In the genomic region with DNA sequence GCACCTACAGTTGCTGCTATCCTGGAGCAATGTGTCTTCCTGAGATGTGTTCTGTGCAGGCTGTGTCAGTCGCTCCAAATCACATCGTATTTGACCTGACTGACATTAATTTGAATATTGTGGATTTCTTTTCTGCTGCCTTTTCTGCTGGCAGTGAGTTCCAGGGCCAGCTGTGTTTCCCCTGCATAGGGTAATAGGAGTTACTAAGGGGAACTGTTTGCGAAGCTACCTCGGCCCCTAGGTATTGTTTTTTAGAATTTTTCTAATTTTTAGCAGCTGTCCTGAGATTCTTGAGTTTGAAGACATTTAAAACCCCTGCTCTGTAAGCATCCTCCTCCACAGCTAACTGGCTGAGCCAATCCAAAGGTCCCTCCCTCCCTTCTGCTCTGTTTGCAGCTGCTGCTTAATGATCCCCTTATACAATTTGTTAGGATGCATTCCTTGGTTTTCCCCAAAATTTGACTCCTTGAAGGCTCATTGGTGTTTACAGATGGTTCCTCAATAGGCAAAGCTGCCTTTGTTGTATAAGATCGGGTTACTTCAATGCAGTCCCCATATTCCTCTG, we compare ENCODE assay signal across 9 mouse cellular contexts. TPM values are rescaled to one million over a fixed set of nuclear protein-coding genes. Genes with fewer than 3 reads are reported as not detected.
A peak's percentile ranks its signal among the peaks of the same experiment; 100 is the strongest.
DNase-seq lines count a peak whose midpoint lies in the region; ATAC-seq and TF ChIP-seq lines count a peak whose summit lies in the region.
"Had no signal": no experiment of that assay in that cellular context is flagged by ENCODE, and none has a peak within 500 bp of the region (broad histone marks: within the 10 kb centered on the region; RNA-seq: fewer than 3 reads in every experiment).

No protein-coding gene starts in this region.

- no peak overlapping the region for H3K9ac ChIP-seq in embryonic facial prominence, embryonic 15.5 days
- peak overlapping the region; percentile 78; the same call in 1 of the 2 replicates for H3K9ac ChIP-seq in hindbrain, postnatal 0 days (replicated peaks; ENCODE audit: low read length)
- H3K9ac ChIP-seq in midbrain, postnatal 0 days (replicated peaks; ENCODE audit: low read length, poor library complexity, severe bottlenecking) = peak overlapping the region; percentile 79

- H3K27me3 ChIP-seq in embryonic facial prominence, embryonic 15.5 days = no peaks in the 10 kb centered on the region
- H3K27me3 ChIP-seq in hindbrain, postnatal 0 days (ENCODE audit: insufficient read depth, low read length) = no peaks in the 10 kb centered on the region
- no peaks in the 10 kb centered on the region for H3K27me3 ChIP-seq in midbrain, postnatal 0 days (ENCODE audit: insufficient read depth, low read length)

- no peak for TF ChIP-seq CTCF in hindbrain, postnatal 0 days (IDR thresholded peaks at IDR 0.05; ENCODE audit: low read depth)
- TF ChIP-seq CTCF in midbrain, postnatal 0 days (IDR thresholded peaks at IDR 0.05) = no peak

- 14% methylated on average over 5 of the region's 5 CpGs for WGBS in embryonic facial prominence, embryonic 15.5 days
- 25% methylated on average over 5 of the region's 5 CpGs for WGBS in hindbrain, postnatal 0 days
- 31% methylated on average over 5 of the region's 5 CpGs for WGBS in midbrain, postnatal 0 days

- peak; percentile 17 for DNase-seq in layer of hippocampus, adult 9-11 months
- no peak for DNase-seq in layer of hippocampus, postnatal 14 days (ENCODE audit: low spot score in 2 of 2)
- peak; percentile 17 for DNase-seq in hindbrain, postnatal 0 days (ENCODE audit: low spot score)
- DNase-seq in midbrain, postnatal 0 days (ENCODE audit: low spot score) = peak; percentile 30
- DNase-seq in T-cell, adult 2 months (ENCODE audit: low spot score) = no peak
- no peak for DNase-seq in cerebellum, postnatal 14 days
- DNase-seq in spleen, postnatal 36 days (ENCODE audit: low spot score in 2 of 2) = no peak
- DNase-seq: gastrocnemius, postnatal 36 days had no signal

- H3K36me3 ChIP-seq in embryonic facial prominence, embryonic 15.5 days = no peaks in the 10 kb centered on the region
- H3K36me3 ChIP-seq in hindbrain, postnatal 0 days (ENCODE audit: insufficient read depth, low read length) = no peaks in the 10 kb centered on the region
- H3K36me3 ChIP-seq in midbrain, postnatal 0 days (ENCODE audit: insufficient read depth, low read length) = no peaks in the 10 kb centered on the region

- peak overlapping the region; percentile 50 for H3K4me3 ChIP-seq in embryonic facial prominence, embryonic 15.5 days (replicated peaks)
- peak overlapping the region; percentile 57 for H3K4me3 ChIP-seq in hindbrain, postnatal 0 days (ENCODE audit: low read length)
- H3K4me3 ChIP-seq in midbrain, postnatal 0 days (ENCODE audit: low read depth, low read length) = peak overlapping the region; percentile 48

- H3K4me1 ChIP-seq in embryonic facial prominence, embryonic 15.5 days = peaks cover 4% of the 10 kb centered on the region; the same call in 1 of the 2 replicates
- no peaks in the 10 kb centered on the region for H3K4me1 ChIP-seq in hindbrain, postnatal 0 days (ENCODE audit: insufficient read depth, low read length)
- no peaks in the 10 kb centered on the region for H3K4me1 ChIP-seq in midbrain, postnatal 0 days (ENCODE audit: insufficient read depth, low read length)

- no peak overlapping the region for H3K27ac ChIP-seq in embryonic facial prominence, embryonic 15.5 days (replicated peaks)
- peak overlapping the region; percentile 97 for H3K27ac ChIP-seq in hindbrain, postnatal 0 days
- peak overlapping the region; percentile 96 for H3K27ac ChIP-seq in midbrain, postnatal 0 days (ENCODE audit: low read depth, low read length)

- peak overlapping the region; percentile 82 for H3K4me2 ChIP-seq in embryonic facial prominence, embryonic 15.5 days (replicated peaks)
- peak overlapping the region; percentile 86 for H3K4me2 ChIP-seq in hindbrain, postnatal 0 days (ENCODE audit: low read depth, low read length)
- peak overlapping the region; percentile 68 for H3K4me2 ChIP-seq in midbrain, postnatal 0 days (ENCODE audit: low read depth, low read length, poor library complexity, severe bottlenecking)

- ATAC-seq in embryonic facial prominence, embryonic 15.5 days (ENCODE audit: insufficient number of reproducible peaks, low FRiP score, low TSS enrichment, low read depth) = no peak
- ATAC-seq in hindbrain, postnatal 0 days = peak; percentile 62
- ATAC-seq in midbrain, postnatal 0 days (ENCODE audit: low FRiP score) = peak; percentile 59

- H3K9me3 ChIP-seq in embryonic facial prominence, embryonic 15.5 days (replicated peaks) = no peaks in the 10 kb centered on the region
- H3K9me3 ChIP-seq in hindbrain, postnatal 0 days (ENCODE audit: low read length) = no peaks in the 10 kb centered on the region
- H3K9me3 ChIP-seq in midbrain, postnatal 0 days (ENCODE audit: low read length) = no peaks in the 10 kb centered on the region

RNA-seq across cellular contexts. Expression of a gene that starts 10.2 kb away (rescaled TPM):
- total RNA-seq in layer of hippocampus, postnatal 14 days (2021) = not detected
- polyA plus RNA-seq in embryonic facial prominence, embryonic 15.5 days (2015; fragmentation: Nextera tagmentation; extraction: Ambion mirVana) = not detected in 2 replicates
- total RNA-seq in hindbrain, postnatal 0 days (2014; rRNA removed) = not detected in 2 replicates
- not detected in 2 replicates for polyA plus RNA-seq in hindbrain, postnatal 0 days (2015; fragmentation: Nextera tagmentation; extraction: Ambion mirVana)
- total RNA-seq in midbrain, postnatal 0 days (2014; rRNA removed) = not detected in 2 replicates
- polyA plus RNA-seq in midbrain, postnatal 0 days (2015; fragmentation: Nextera tagmentation; extraction: Ambion mirVana) = not detected in 2 replicates
- total RNA-seq: gastrocnemius, postnatal 36 days had no signal

RNA-seq across cellular contexts. Expression of a gene that starts 29.5 kb away (rescaled TPM):
- not detected for total RNA-seq in layer of hippocampus, postnatal 14 days (2021)
- 0.30 TPM in 1 of 2 replicates, not detected in the other for polyA plus RNA-seq in embryonic facial prominence, embryonic 15.5 days (2015; fragmentation: Nextera tagmentation; extraction: Ambion mirVana)
- total RNA-seq in hindbrain, postnatal 0 days (2014; rRNA removed) = not detected in 2 replicates
- polyA plus RNA-seq in hindbrain, postnatal 0 days (2015; fragmentation: Nextera tagmentation; extraction: Ambion mirVana) = not detected in 2 replicates
- not detected in 2 replicates for total RNA-seq in midbrain, postnatal 0 days (2014; rRNA removed)
- not detected in 2 replicates for polyA plus RNA-seq in midbrain, postnatal 0 days (2015; fragmentation: Nextera tagmentation; extraction: Ambion mirVana)
- total RNA-seq: gastrocnemius, postnatal 36 days had no signal

RNA-seq across cellular contexts. Expression of a gene that starts 43.7 kb away (rescaled TPM):
- total RNA-seq in layer of hippocampus, postnatal 14 days (2021) = 10 to 100 TPM; 20.4 to 21.4 TPM
- polyA plus RNA-seq in embryonic facial prominence, embryonic 15.5 days (2015; fragmentation: Nextera tagmentation; extraction: Ambion mirVana) = 17.0 and 19.1 TPM in 2 replicates
- total RNA-seq in hindbrain, postnatal 0 days (2014; rRNA removed) = 18.5 and 22.9 TPM in 2 replicates
- 13.0 and 13.3 TPM in 2 replicates for polyA plus RNA-seq in hindbrain, postnatal 0 days (2015; fragmentation: Nextera tagmentation; extraction: Ambion mirVana)
- 23.5 and 29.6 TPM in 2 replicates for total RNA-seq in midbrain, postnatal 0 days (2014; rRNA removed)
- 12.5 and 14.3 TPM in 2 replicates for polyA plus RNA-seq in midbrain, postnatal 0 days (2015; fragmentation: Nextera tagmentation; extraction: Ambion mirVana)

RNA-seq across cellular contexts. Expression of a gene that starts 52.4 kb away (rescaled TPM):
- not detected for total RNA-seq in layer of hippocampus, postnatal 14 days (2021)
- not detected in 2 replicates for polyA plus RNA-seq in embryonic facial prominence, embryonic 15.5 days (2015; fragmentation: Nextera tagmentation; extraction: Ambion mirVana)
- not detected in 2 replicates for total RNA-seq in hindbrain, postnatal 0 days (2014; rRNA removed)
- not detected in 2 replicates for polyA plus RNA-seq in hindbrain, postnatal 0 days (2015; fragmentation: Nextera tagmentation; extraction: Ambion mirVana)
- total RNA-seq in midbrain, postnatal 0 days (2014; rRNA removed) = not detected in 2 replicates
- not detected in 2 replicates for polyA plus RNA-seq in midbrain, postnatal 0 days (2015; fragmentation: Nextera tagmentation; extraction: Ambion mirVana)
- total RNA-seq: gastrocnemius, postnatal 36 days had no signal

RNA-seq across cellular contexts. Expression of a gene that starts 57.9 kb away (rescaled TPM):
- 10 to 100 TPM; 44.0 to 47.0 TPM for total RNA-seq in layer of hippocampus, postnatal 14 days (2021)
- polyA plus RNA-seq in embryonic facial prominence, embryonic 15.5 days (2015; fragmentation: Nextera tagmentation; extraction: Ambion mirVana) = 104 and 107 TPM in 2 replicates
- 29.8 and 54.6 TPM in 2 replicates for total RNA-seq in hindbrain, postnatal 0 days (2014; rRNA removed)
- polyA plus RNA-seq in hindbrain, postnatal 0 days (2015; fragmentation: Nextera tagmentation; extraction: Ambion mirVana) = 154 and 160 TPM in 2 replicates
- 47.7 and 48.5 TPM in 2 replicates for total RNA-seq in midbrain, postnatal 0 days (2014; rRNA removed)
- 169 and 187 TPM in 2 replicates for polyA plus RNA-seq in midbrain, postnatal 0 days (2015; fragmentation: Nextera tagmentation; extraction: Ambion mirVana)

Comparison
In these comparisons a context has a peak if more than half of its experiments do, and no peak if none do; other contexts are left out.
1. DNase-seq: peak in layer of hippocampus, adult 9-11 months (single experiment), hindbrain, postnatal 0 days (single experiment) and midbrain, postnatal 0 days (single experiment); none in layer of hippocampus, postnatal 14 days (0 of 2), T-cell, adult 2 months (single experiment), cerebellum, postnatal 14 days (0 of 2) and spleen, postnatal 36 days (0 of 2).
2. Peak in every context shown above with its lines, with median percentiles within 50 percentile points of each other: H3K4me2 ChIP-seq and H3K4me3 ChIP-seq.